18 mouse cellular contexts compared by ENCODE assay signal in genomic region chr2:113104609-113105008, GRCm38 (mm10).
DNase-seq lines count a peak whose midpoint lies in the region; ATAC-seq and TF ChIP-seq lines count a peak whose summit lies in the region.
"Had no signal": no experiment of that assay in that cellular context is flagged by ENCODE, and none has a peak within 500 bp of the region (broad histone marks: within the 10 kb centered on the region; RNA-seq: fewer than 3 reads in every experiment).

No protein-coding gene starts in this region.

- TF ChIP-seq POLR2A in brain, embryonic 14.5 days (IDR thresholded peaks at IDR 0.05; ENCODE audit: borderline replicate concordance, extremely low read depth, insufficient read depth, insufficient read length, poor library complexity, severe bottlenecking), result no peak

- H3K36me3 ChIP-seq in forebrain, embryonic 14.5 days (ENCODE audit: control insufficient read depth, insufficient read depth, low read length), result no peaks in the 10 kb centered on the region
- H3K36me3 ChIP-seq in forebrain, embryonic 12.5 days (replicated peaks), result no peaks in the 10 kb centered on the region
- H3K36me3 ChIP-seq in midbrain, embryonic 13.5 days, result no peaks in the 10 kb centered on the region
- H3K36me3 ChIP-seq: embryonic facial prominence, embryonic 12.5 days; heart, embryonic 12.5 days; lung, embryonic 15.5 days had no signal

- intact Hi-C loops in left cerebral cortex, postnatal 36 days (cut with DNase I), result no loop called here

- no peaks in the 10 kb centered on the region for H3K9me3 ChIP-seq in forebrain, embryonic 14.5 days (replicated peaks; ENCODE audit: control insufficient read depth, low read length)
- no peaks in the 10 kb centered on the region for H3K9me3 ChIP-seq in forebrain, embryonic 12.5 days
- no peaks in the 10 kb centered on the region for H3K9me3 ChIP-seq in midbrain, embryonic 13.5 days
- H3K9me3 ChIP-seq: embryonic facial prominence, embryonic 12.5 days; heart, embryonic 12.5 days; lung, embryonic 15.5 days had no signal

- no peaks in the 10 kb centered on the region for H3K27me3 ChIP-seq in forebrain, embryonic 14.5 days (replicated peaks; ENCODE audit: control insufficient read depth, insufficient read depth, low read length)
- no peaks in the 10 kb centered on the region for H3K27me3 ChIP-seq in forebrain, embryonic 12.5 days
- no peaks in the 10 kb centered on the region for H3K27me3 ChIP-seq in midbrain, embryonic 13.5 days
- H3K27me3 ChIP-seq: embryonic facial prominence, embryonic 12.5 days; heart, embryonic 12.5 days; lung, embryonic 15.5 days had no signal

- no peak overlapping the region for H3K27ac ChIP-seq in forebrain, embryonic 14.5 days (ENCODE audit: low read depth, low read length)
- no peak overlapping the region for H3K27ac ChIP-seq in forebrain, embryonic 12.5 days
- H3K27ac ChIP-seq in layer of hippocampus, adult 2 months, result peak overlapping the region; percentile 64
- H3K27ac ChIP-seq in midbrain, embryonic 13.5 days, result no peak overlapping the region
- H3K27ac ChIP-seq: embryonic facial prominence, embryonic 12.5 days; lung, embryonic 15.5 days; stomach, postnatal 0 days had no signal

- no peaks in the 10 kb centered on the region for H3K4me1 ChIP-seq in forebrain, embryonic 14.5 days (ENCODE audit: control insufficient read depth, insufficient read depth, low read length)
- no peaks in the 10 kb centered on the region for H3K4me1 ChIP-seq in forebrain, embryonic 12.5 days
- no peaks in the 10 kb centered on the region for H3K4me1 ChIP-seq in midbrain, embryonic 13.5 days (replicated peaks)
- H3K4me1 ChIP-seq: embryonic facial prominence, embryonic 12.5 days; heart, embryonic 12.5 days; lung, embryonic 15.5 days had no signal

- TF ChIP-seq CTCF in brain, embryonic 14.5 days (IDR thresholded peaks at IDR 0.05; ENCODE audit: borderline replicate concordance, extremely low read depth, insufficient read depth, insufficient read length), result no peak
- TF ChIP-seq CTCF in layer of hippocampus, adult 2 months (conservative IDR thresholded peaks at IDR 0.05), result no peak

- H3K4me3 ChIP-seq in forebrain, embryonic 14.5 days (ENCODE audit: low read depth, low read length), result no peak overlapping the region
- no peak overlapping the region for H3K4me3 ChIP-seq in forebrain, embryonic 12.5 days (replicated peaks)
- no peak overlapping the region for H3K4me3 ChIP-seq in layer of hippocampus, adult 2 months
- H3K4me3 ChIP-seq in midbrain, embryonic 13.5 days (replicated peaks), result no peak overlapping the region
- H3K4me3 ChIP-seq: embryonic facial prominence, embryonic 12.5 days; heart, embryonic 12.5 days; lung, embryonic 15.5 days had no signal

- no peak overlapping the region for H3K4me2 ChIP-seq in forebrain, embryonic 14.5 days (ENCODE audit: low read length)
- H3K4me2 ChIP-seq in forebrain, embryonic 12.5 days, result no peak overlapping the region
- H3K4me2 ChIP-seq in midbrain, embryonic 13.5 days (replicated peaks), result no peak overlapping the region
- H3K4me2 ChIP-seq: embryonic facial prominence, embryonic 12.5 days; heart, embryonic 12.5 days; lung, embryonic 15.5 days had no signal

- WGBS in forebrain, embryonic 14.5 days, result 76% methylated on average over 6 of the region's 6 CpGs
- 86% methylated on average over 6 of the region's 6 CpGs for WGBS in forebrain, embryonic 12.5 days
- WGBS in midbrain, embryonic 13.5 days, result 89% methylated on average over 6 of the region's 6 CpGs

- H3K9ac ChIP-seq in forebrain, embryonic 14.5 days (ENCODE audit: low read length), result no peak overlapping the region
- no peak overlapping the region for H3K9ac ChIP-seq in forebrain, embryonic 12.5 days
- H3K9ac ChIP-seq in midbrain, embryonic 13.5 days (replicated peaks), result no peak overlapping the region
- H3K9ac ChIP-seq: embryonic facial prominence, embryonic 12.5 days; heart, embryonic 12.5 days; lung, embryonic 15.5 days had no signal

- peak; percentile 71 for DNase-seq in forebrain, embryonic 14.5 days (ENCODE audit: low spot score)
- peak; percentile 78 for DNase-seq in brain, embryonic 14.5 days (ENCODE audit: low read depth)
- DNase-seq in layer of hippocampus, adult 2 months (ENCODE audit: low spot score in 2 of 2), result peak; percentile 34 to 53
- peak; percentile 17 to 26 for DNase-seq in left cerebral cortex, postnatal 36 days (ENCODE audit: low spot score in 2 of 2)
- no peak for DNase-seq in cerebellum, adult 8-10 months
- no peak for DNase-seq in B cell, adult 2 months
- DNase-seq: adrenal gland, postnatal 25 days; cerebellum, postnatal 36 days; gastrocnemius, postnatal 36 days; heart, postnatal 4 days; kidney, adult 9 months; thymus, postnatal 36 days had no signal

- ATAC-seq in forebrain, embryonic 14.5 days, result peak; percentile 86; the same call in 1 of the 2 replicates
- no peak for ATAC-seq in forebrain, embryonic 12.5 days (ENCODE audit: low FRiP score)
- no peak for ATAC-seq in midbrain, embryonic 13.5 days

Comparison
In these comparisons a context has a peak if more than half of its experiments do, and no peak if none do; other contexts are left out.
1. DNase-seq: peak in forebrain, embryonic 14.5 days (single experiment), brain, embryonic 14.5 days (single experiment), layer of hippocampus, adult 2 months (2 of 2) and left cerebral cortex, postnatal 36 days (2 of 2); none in cerebellum, adult 8-10 months (single experiment) and B cell, adult 2 months (0 of 2).